Mouse (Mus musculus): ENCODE measurements around the gene Vps41. TPM values are rescaled to one million over a fixed set of nuclear protein-coding genes. Genes with fewer than 3 reads are reported as not detected.

Gene Vps41
- polyA plus RNA-seq, 1 experiment from 2014 or later = 30.2 TPM

DNA sequence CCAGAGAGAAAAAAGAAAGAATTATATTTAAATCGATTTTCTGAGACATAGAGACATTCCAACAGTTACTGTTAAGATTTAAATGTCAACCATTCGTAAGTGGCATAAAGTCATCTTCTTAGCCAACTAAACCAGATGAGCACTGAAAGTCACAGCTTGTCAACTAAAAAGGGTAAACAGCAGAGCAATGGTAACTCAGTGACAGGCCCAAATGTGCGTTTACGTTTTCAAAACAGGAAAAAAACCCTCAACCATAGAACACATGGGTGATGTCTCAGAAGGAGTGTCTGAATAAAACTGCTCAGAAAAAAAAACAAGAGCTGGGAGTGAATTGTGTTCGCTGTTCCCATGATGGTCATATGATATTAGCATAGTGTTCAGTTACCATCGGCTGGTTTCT, 186.5 kb downstream of the Vps41 start:
- Histone ChIP-seq H3K27ac (no peak overlapping the region), H3K4me3 (no peak overlapping the region), H3K4me2 (no peak overlapping the region), H3K4me1 (no peaks in the 10 kb centered on the region), H3K9ac (no peak overlapping the region), H3K27me3 (replicated peaks) (no peaks in the 10 kb centered on the region), H3K36me3 (no peaks in the 10 kb centered on the region), H3K9me3 (replicated peaks) (no peaks in the 10 kb centered on the region)
- no peak for ATAC-seq
- WGBS (ENCODE audit: insufficient replicate concordance) = 69% methylated on average over 6 of the region's 6 CpGs

DNA sequence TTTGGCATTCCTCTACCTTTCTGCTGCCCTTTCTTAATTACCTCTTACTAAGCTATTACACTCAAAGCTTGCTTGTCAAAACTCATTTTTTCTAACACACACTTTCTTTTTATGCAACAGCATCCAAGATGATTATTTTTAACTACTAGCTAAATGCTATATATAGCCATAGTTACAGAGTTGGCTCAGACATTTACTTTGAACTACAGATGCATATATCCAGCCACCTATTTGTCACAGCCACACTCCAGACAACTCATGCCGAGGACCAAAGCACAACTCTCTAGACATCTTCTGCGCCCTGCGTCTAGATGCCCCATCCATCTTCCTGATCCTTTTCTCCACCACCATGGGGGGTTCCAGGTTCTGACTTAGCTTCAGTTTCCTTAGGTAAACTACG, 197.7 kb downstream of the Vps41 start:
- Histone ChIP-seq H3K9me3 (replicated peaks) (no peaks in the 10 kb centered on the region), H3K4me1 (no peaks in the 10 kb centered on the region), H3K4me3 (no peak overlapping the region), H3K27me3 (replicated peaks) (no peaks in the 10 kb centered on the region), H3K27ac (no peak overlapping the region), H3K4me2 (no peak overlapping the region), H3K36me3 (no peaks in the 10 kb centered on the region), H3K9ac (no peak overlapping the region)
- ATAC-seq = no peak
- WGBS (ENCODE audit: insufficient replicate concordance) = 73% methylated on average over 4 of the region's 4 CpGs

Other genes starting within 250 kb of the Vps41 start
- 0.50 and 0.74 TPM in 2 replicates for gene Amph, start 230.9 kb downstream of the Vps41 start, polyA plus RNA-seq (2016; fragmentation: Nextera tagmentation; extraction: Ambion mirVana)

Measured in liver, embryonic 12.5 days (tissue).